Mouse (Mus musculus) stomach, postnatal 0 days (tissue): ENCODE measurements at regions not wholly inside any gene's neighbourhood (a gene's known extent, or its start where the extent isn't known, plus 50 kb on each side); places are given as distances from the start of the nearest gene placed in this dataset.

ENCODE experiments used
- CTCF ChIP-seq: IDR thresholded peaks from 2 replicates; pipeline ENCODE4 v1.5.1; 2016; ENCODE audit warnings: antibody characterized with exemption, low read depth, mild to moderate bottlenecking, moderate library complexity
- EP300 ChIP-seq: optimal IDR thresholded peaks from 2 replicates; pipeline ENCODE3; 2016; ENCODE audit warnings: antibody characterized with exemption

DNA sequence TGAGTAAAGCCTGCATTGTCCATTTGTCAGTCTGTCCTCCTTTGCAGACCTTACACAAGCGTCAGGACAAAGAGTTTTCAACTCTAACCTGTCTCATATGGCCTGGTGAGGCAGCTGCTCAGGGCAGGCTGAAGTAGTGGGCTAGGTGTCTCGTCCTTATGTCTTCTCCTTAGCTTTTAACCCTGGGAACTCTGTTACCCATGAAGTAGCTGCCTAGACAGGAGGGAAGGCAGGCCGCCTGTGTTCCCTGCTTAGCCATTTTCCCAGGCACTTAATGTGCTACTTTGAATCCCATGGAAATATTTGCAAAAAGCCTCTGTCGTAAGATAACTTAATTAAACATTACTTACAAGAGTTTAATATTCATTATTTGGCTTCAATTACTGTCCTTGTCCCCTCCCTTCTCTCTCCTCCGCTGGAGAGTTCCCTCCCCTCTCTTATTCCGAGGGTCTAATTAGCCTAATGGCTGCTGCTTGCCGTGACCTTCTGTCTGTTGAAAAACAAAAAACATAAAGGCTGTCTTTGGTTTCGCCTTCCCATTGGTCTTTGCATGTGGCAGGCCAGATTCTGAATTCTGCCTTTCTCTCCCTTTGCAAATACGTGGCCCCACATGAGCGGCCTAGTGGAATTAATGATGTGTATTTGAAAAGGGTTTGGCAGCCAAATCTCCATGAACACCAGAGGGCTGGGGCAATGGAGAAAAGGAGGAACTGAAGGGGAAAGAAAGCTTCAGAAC lies 642.2 kb upstream of the Fam160b2 start:
- TF ChIP-seq CTCF (no peak), EP300 (no peak)
